Mouse (Mus musculus): ENCODE measurements around the gene Pomt2.

- TF ChIP-seq GATA1 (IDR thresholded peaks at IDR 0.05; ENCODE audit: low read length) = no peak
- no peak for TF ChIP-seq TAL1 (IDR thresholded peaks at IDR 0.05; ENCODE audit: low read length)
Measured at GRCm38 (mm10) chr12:87132210-87132609, 15.6 kb downstream of the Pomt2 start.
